Mouse (Mus musculus): ENCODE measurements around the gene Hist2h2aa1. TPM values are rescaled to one million over a fixed set of nuclear protein-coding genes. Genes with fewer than 3 reads are reported as not detected.
A peak's percentile ranks its signal among the peaks of the same experiment; 100 is the strongest.
"Not testable (repeated sequence)": the region's sequence is repeated elsewhere in the genome, so short reads cannot be mapped to it uniquely, and the experiment has no call there.

Gene Hist2h2aa1
- polyA plus RNA-seq, 1 experiment from 2014 or later = 12.3 TPM

DNA sequence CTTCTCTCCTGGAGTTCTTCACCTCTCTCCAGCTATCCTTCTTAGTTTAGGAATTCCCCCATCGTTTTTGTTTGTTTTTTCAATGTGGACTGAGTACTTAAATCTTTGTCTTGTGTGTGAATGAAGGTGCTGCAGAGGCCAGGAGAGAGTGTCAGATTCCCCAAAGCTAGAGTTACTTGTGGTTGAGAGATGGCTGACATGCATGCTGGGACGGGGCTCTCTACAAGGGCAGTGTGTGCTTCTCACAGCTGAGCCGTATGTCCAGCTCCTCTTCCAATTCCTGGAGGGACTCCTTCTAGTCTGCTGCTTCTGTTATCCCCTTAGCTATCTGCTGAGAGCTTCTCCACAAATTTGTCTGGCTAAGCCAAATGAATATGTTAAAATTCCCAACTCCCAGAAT, 9.5 kb upstream of the Hist2h2aa1 start:
- 74% methylated on average over 3 of the region's 3 CpGs for WGBS
- no peak overlapping the region for H3K4me2 ChIP-seq
- no peak overlapping the region for H3K4me3 ChIP-seq
- no peak overlapping the region for H3K9ac ChIP-seq
- no peak for ATAC-seq (ENCODE audit: low read depth)
- H3K27ac ChIP-seq (replicated peaks) = no peak overlapping the region
- no peaks in the 10 kb centered on the region for H3K36me3 ChIP-seq
- peaks cover 17% of the 10 kb centered on the region for H3K4me1 ChIP-seq (replicated peaks)
- H3K9me3 ChIP-seq = no peaks in the 10 kb centered on the region
- no peaks in the 10 kb centered on the region for H3K27me3 ChIP-seq

DNA sequence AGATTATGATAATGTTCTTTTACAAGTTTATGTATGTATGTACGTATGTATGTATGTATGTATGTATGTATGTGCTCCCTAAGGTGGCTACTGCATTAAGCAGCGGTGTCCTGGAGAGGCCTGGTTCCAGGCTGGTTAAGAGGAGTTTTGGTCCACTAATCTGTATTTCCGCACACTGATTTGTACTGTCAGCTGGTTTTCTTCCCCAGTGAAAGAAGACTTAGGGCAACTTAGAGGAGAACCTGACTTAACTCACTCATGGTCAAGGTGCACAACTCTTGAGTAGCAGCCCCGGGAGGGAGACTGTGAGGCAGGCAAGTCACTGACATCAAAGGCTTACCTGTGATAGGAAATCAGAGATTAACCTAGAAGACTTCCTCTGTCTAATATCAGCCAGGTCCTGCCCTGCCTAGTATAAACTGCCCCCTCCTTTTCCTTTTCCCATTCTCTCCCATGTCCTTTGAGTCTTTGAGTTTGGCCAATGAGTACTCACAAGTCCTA, 8.4 kb upstream of the Hist2h2aa1 start:
- Histone ChIP-seq H3K36me3 (no peaks in the 10 kb centered on the region), H3K4me2 (peak overlapping the region; percentile 52), H3K27ac (replicated peaks) (no peak overlapping the region), H3K4me1 (replicated peaks) (peaks cover 20% of the 10 kb centered on the region), H3K27me3 (no peaks in the 10 kb centered on the region), H3K9me3 (no peaks in the 10 kb centered on the region), H3K9ac (peak overlapping the region; percentile 66; the same call in 1 of the 2 replicates), H3K4me3 (peak overlapping the region; percentile 34)
- 82% methylated on average over 4 of the region's 4 CpGs for WGBS
- no peak for ATAC-seq (ENCODE audit: low read depth)

DNA sequence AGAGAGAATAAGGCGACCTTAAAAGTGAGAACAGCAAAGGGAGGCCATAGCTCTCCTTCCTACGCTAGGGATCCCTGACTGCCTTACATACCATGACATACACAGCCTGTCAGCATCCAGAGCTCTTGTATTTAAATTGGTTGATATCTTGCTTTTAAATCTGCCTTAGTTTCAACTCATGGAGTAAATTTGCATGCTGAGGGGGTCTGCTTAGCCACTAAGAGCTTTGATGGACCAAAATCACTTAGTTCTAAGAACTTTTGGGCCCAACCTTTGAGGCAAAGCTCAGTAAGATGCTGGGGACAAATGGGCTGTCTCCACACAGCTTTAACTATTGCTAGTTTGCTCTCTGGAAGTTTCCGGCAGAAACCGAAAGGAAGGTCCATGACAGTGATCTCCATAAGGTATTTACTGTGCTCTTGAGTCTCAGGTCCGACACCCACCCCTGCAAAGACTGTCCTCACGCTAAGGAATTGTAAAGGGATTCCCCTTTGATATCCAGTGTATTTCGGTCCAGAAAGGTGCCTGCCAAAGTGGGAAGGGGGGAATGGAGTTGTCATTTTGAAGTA, 7.9 kb upstream of the Hist2h2aa1 start:
- Histone ChIP-seq H3K4me3 (peak overlapping the region; percentile 34), H3K27ac (replicated peaks) (no peak overlapping the region), H3K9ac (peak overlapping the region; percentile 66), H3K36me3 (no peaks in the 10 kb centered on the region), H3K9me3 (no peaks in the 10 kb centered on the region), H3K27me3 (no peaks in the 10 kb centered on the region), H3K4me2 (peak overlapping the region; percentile 52), H3K4me1 (replicated peaks) (peaks cover 20% of the 10 kb centered on the region)
- WGBS = 24% methylated on average over 7 of the region's 7 CpGs
- no peak for ATAC-seq (ENCODE audit: low read depth)

DNA sequence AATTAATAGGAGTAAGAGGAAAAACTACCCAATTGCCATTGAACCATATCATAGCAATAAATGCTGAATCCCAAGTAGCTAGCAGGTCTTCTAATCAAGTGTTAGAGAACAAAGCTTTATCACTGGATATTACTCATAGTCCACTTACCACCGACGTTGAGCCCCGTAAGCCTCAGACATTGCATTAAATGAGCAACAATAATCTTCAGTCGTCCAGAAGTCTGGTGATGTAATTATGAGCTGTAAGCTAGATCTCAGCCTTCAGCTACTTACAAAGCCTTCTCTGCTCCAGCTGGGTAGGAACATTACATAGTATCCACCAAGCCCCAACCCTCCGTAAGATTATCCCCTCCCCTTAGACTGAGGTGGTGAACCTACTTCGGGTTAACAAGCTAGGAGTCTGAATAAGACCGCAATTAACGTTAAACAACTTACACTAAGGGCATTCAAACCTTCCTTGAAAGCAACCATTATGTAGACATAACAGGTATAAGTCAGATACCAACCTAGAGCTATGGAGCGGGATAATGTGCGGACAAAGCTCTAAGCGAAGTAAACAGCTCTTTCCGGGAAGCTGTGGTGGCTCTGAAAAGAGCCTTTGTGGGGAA, 7.3 kb upstream of the Hist2h2aa1 start:
- Histone ChIP-seq H3K4me3 (peak overlapping the region; percentile 34), H3K4me2 (peak overlapping the region; percentile 52), H3K4me1 (replicated peaks) (peaks cover 20% of the 10 kb centered on the region), H3K27ac (replicated peaks) (no peak overlapping the region), H3K36me3 (no peaks in the 10 kb centered on the region), H3K9ac (peak overlapping the region; percentile 66), H3K9me3 (no peaks in the 10 kb centered on the region), H3K27me3 (no peaks in the 10 kb centered on the region)
- ATAC-seq (ENCODE audit: low read depth) = no peak
- WGBS = under 1% methylated on average over 12 of the region's 12 CpGs

DNA sequence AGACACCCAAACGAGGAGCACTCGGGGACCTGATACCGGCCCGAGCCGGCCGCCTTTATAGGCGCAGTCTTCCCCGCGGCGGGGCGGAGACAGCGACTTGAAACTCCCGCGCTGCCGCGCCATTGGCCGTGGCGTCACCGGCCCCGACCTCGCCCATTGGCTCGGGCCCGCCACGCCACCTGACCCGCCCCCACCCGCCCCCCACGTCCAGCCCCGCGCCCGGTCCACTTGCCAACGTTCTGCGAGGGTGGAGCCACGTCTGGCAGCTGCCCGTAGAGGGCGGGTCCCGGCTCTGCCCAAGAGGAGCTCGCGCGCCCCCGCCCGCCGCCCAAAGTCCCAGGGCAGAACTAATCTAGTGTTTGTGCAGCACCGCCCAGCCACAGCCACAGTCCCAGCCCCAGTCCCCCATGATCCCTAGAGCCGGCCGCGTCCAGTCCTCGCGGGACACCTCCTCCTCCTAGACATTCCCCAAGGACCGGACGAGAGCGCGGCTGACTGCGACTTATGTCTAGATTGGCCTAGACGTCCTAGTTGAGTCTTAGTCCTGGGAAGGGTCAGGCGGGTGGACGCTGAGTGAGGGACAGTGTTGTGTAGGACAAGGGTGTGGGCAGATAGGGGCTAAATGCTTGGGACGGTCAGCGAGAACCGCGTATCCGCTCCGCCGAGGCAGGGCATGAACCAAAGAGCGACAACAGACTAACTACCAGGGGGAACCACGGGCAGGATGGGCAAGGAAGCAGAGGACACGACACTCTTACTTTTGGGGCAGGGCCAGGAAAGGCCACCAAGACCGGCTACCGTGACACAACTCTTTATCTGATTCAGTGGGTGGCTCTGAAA, 6.1 kb upstream of the Hist2h2aa1 start, which contains the start of gene Hist2h3c2:
Hist2h3c2 (minus strand) TSS at position 174 of the 840 bp plus-strand sequence.
- Histone ChIP-seq H3K4me1 (replicated peaks) (peaks cover 25% of the 10 kb centered on the region), H3K4me2 (peak within 1 kb of the TSS; percentile 52), H3K27ac (replicated peaks) (peak within 1 kb of the TSS; percentile 78), H3K4me3 (peak within 1 kb of the TSS; percentile 36), H3K9ac (peak within 1 kb of the TSS; percentile 66)
- not testable (repeated sequence) for H3K36me3 ChIP-seq, H3K27me3 ChIP-seq, H3K9me3 ChIP-seq
- WGBS = under 1% methylated on average over 21 of the region's 68 CpGs
- peak; percentile 88 for ATAC-seq (ENCODE audit: low read depth)

DNA sequence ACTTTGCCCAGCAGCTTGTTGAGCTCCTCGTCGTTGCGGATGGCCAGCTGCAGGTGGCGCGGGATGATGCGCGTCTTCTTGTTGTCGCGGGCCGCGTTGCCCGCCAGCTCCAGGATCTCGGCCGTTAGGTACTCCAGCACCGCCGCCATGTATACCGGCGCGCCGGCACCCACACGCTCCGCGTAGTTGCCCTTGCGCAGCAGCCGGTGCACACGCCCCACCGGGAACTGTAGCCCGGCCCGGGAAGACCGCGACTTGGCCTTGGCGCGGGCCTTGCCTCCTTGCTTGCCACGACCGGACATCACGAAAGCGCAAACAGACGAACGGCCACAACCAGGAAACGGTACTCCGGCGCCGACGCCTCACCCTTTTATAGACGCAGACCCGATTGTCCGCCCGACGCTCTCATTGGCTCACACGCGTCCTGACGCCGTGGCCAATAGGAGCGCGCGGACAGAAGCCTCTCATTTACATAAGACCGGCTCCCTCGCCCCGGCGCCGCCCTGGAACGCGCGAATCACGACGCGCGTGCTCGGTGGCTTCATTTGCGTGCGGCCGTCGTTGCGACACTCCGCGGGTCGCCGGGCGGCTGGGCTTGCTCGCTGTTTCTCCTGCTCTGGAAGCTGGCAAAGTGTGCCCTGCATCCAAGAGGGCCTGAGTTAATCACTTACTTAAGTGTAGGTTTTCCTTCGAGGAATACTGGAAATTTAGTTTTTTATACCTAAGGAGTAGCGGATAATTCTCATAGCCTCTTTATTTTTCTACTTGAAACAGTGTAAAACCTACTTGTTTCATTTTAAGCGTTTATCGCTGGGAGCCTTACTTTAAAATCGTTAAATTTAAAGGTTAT, 5.1 kb upstream of the Hist2h2aa1 start, which contains the start of gene Hist2h2aa2:
Hist2h2aa2 (minus strand) TSS at position 328 of the 850 bp plus-strand sequence.
- not testable (repeated sequence) for H3K9me3 ChIP-seq, H3K36me3 ChIP-seq, H3K27me3 ChIP-seq
- WGBS = 5% methylated on average over 31 of the region's 85 CpGs
- peaks cover 34% of the 10 kb centered on the region for H3K4me1 ChIP-seq (replicated peaks)
- peak; percentile 92 for ATAC-seq (ENCODE audit: low read depth)
- H3K4me3 ChIP-seq = peak within 1 kb of the TSS; percentile 36
- peak within 1 kb of the TSS; percentile 64 for H3K9ac ChIP-seq
- peak within 1 kb of the TSS; percentile 87 for H3K27ac ChIP-seq (replicated peaks)
- H3K4me2 ChIP-seq = peak within 1 kb of the TSS; percentile 49

DNA sequence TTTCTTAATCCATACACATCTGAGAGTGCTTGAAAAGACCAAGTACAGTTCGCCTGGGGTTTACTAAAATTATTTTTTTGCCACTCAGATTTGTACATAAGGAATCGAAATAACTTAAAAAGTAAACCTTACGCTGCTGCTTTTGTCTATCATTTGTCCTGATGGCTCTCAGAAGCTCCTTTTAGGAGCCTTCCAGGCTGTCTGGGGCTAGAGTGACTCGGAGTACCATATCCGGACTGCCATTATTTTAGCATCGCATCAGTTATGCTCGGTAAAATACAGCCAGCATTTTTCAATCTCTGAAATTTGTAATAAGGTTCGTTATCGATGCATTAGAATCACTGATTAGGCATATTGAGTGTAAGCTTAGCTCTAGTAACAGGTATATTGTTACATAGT, 4.5 kb upstream of the Hist2h2aa1 start:
- Histone ChIP-seq H3K9me3 (no peaks in the 10 kb centered on the region), H3K4me1 (replicated peaks) (peaks cover 34% of the 10 kb centered on the region), H3K27me3 (no peaks in the 10 kb centered on the region), H3K9ac (peak overlapping the region; percentile 62), H3K4me3 (peak overlapping the region; percentile 22; the same call in 1 of the 2 replicates), H3K4me2 (peak overlapping the region; percentile 47), H3K27ac (replicated peaks) (peak overlapping the region; percentile 87), H3K36me3 (no peaks in the 10 kb centered on the region)
- 73% methylated on average over 9 of the region's 9 CpGs for WGBS
- no peak for ATAC-seq (ENCODE audit: low read depth)

DNA sequence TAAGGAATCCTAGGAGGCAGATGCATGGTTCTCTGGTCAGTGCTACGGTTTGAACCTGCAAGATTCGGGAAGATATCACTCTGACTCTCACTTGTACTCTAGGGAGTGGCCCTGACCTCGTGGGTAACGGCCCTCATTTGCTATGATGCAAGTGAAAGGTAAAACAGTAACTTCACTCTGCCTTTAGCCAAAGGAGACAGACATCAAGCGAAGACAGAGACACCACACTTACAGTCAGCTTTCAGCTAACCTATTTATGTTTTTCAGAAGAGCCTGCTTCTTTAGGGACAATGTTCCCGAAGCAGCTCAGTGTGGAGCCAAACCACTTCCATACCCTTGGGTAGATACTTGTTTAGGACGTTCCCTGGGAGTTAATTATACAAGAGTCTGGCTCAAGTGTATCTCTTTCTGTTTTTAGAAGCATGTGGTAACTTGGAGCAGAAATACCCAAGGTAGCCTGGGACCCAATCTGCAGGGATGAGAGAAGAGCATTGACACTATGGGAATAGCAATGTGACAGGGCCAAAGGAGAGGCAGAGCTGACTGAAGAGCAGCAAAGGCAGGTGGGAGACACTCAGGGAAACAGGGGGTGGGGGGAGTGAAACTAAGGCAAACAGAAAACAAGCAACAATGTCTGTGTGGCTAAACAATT, 1.2 kb upstream of the Hist2h2aa1 start:
- Histone ChIP-seq H3K36me3 (no peaks in the 10 kb centered on the region), H3K4me1 (replicated peaks) (peaks cover 39% of the 10 kb centered on the region), H3K4me3 (peak overlapping the region; percentile 49; the same call in 1 of the 2 replicates), H3K27ac (replicated peaks) (peak overlapping the region; percentile 98), H3K9ac (peak overlapping the region; percentile 83), H3K9me3 (no peaks in the 10 kb centered on the region), H3K4me2 (peak overlapping the region; percentile 64), H3K27me3 (no peaks in the 10 kb centered on the region)
- 83% methylated on average over 7 of the region's 7 CpGs for WGBS
- no peak for ATAC-seq (ENCODE audit: low read depth)

DNA sequence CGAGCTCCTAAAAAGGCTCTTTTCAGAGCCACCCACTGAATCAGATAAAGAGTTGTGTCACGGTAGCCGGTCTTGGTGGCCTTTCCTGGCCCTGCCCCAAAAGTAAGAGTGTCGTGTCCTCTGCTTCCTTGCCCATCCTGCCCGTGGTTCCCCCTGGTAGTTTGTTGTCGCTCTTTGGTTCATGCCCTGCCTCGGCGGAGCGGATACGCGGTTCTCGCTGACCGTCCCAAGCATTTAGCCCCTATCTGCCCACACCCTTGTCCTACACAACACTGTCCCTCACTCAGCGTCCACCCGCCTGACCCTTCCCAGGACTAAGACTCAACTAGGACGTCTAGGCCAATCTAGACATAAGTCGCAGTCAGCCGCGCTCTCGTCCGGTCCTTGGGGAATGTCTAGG, 721 bp downstream of the Hist2h2aa1 start:
- peak overlapping the region; percentile 81; the same call in 1 of the 2 replicates for H3K27ac ChIP-seq (replicated peaks)
- peak overlapping the region; percentile 36 for H3K4me3 ChIP-seq
- peak overlapping the region; percentile 49 for H3K4me2 ChIP-seq
- H3K4me1 ChIP-seq (replicated peaks) = peaks cover 35% of the 10 kb centered on the region
- 0% methylated on average over 10 of the region's 21 CpGs for WGBS
- not testable (repeated sequence) for ATAC-seq (ENCODE audit: low read depth); H3K9me3 ChIP-seq; H3K36me3 ChIP-seq; H3K27me3 ChIP-seq
- 0 out of 2 replicates have a peak overlapping the region, but pooled peaks have one; percentile 62 for H3K9ac ChIP-seq

DNA sequence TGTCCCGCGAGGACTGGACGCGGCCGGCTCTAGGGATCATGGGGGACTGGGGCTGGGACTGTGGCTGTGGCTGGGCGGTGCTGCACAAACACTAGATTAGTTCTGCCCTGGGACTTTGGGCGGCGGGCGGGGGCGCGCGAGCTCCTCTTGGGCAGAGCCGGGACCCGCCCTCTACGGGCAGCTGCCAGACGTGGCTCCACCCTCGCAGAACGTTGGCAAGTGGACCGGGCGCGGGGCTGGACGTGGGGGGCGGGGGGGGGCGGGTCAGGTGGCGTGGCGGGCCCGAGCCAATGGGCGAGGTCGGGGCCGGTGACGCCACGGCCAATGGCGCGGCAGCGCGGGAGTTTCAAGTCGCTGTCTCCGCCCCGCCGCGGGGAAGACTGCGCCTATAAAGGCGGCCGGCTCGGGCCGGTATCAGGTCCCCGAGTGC, 1.1 kb downstream of the Hist2h2aa1 start, which contains the start of gene Hist2h3c1:
Hist2h3c1 (plus strand) TSS at position 259 of the 430 bp plus-strand sequence.
- H3K4me3 ChIP-seq = peak within 1 kb of the TSS; percentile 36

More for the DNA sequence above, 1.1 kb downstream of the Hist2h2aa1 start, which contains the start of gene Hist2h3c1:
- Histone ChIP-seq H3K4me1 (replicated peaks) (peaks cover 34% of the 10 kb centered on the region), H3K4me2 (peak within 1 kb of the TSS; percentile 51), H3K9ac (peak within 1 kb of the TSS; percentile 62), H3K27ac (replicated peaks) (peak within 1 kb of the TSS; percentile 81; the same call in 1 of the 2 replicates)
- peak; percentile 91 for ATAC-seq (ENCODE audit: low read depth)
- H3K9me3 ChIP-seq, H3K36me3 ChIP-seq, H3K27me3 ChIP-seq: not testable (repeated sequence)
- 0% methylated on average over 9 of the region's 47 CpGs for WGBS

Data from neural tube, embryonic 13.5 days (tissue).